7 mouse cellular contexts compared by ENCODE assay signal in genomic region chr4:132354571-132354970, GRCm38 (mm10). TPM values are rescaled to one million over a fixed set of nuclear protein-coding genes. Genes with fewer than 3 reads are reported as not detected.
DNase-seq lines count a peak whose midpoint lies in the region; ATAC-seq lines count a peak whose summit lies in the region.

No protein-coding gene starts in this region.

- no peaks in the 10 kb centered on the region for H3K9me3 ChIP-seq in megakaryocyte, embryonic 14.5 days

- H3K4me3 ChIP-seq in megakaryocyte, embryonic 14.5 days (replicated peaks), result peak overlapping the region; percentile 59

- H3K36me3 ChIP-seq in megakaryocyte, embryonic 14.5 days (replicated peaks; ENCODE audit: low read length), result peaks cover 58% of the 10 kb centered on the region

- peak; percentile 91 for DNase-seq in adrenal gland, postnatal 14 days
- peak; percentile 28 to 47 for DNase-seq in kidney, postnatal 4 days
- DNase-seq in testis, postnatal 14 days (ENCODE audit: low spot score), result peak; percentile 55
- DNase-seq in spleen, adult 18-20 months, result no peak
- no peak for DNase-seq in thymus, adult 18-20 months

- ATAC-seq in megakaryocyte, adult 5-6 weeks (ENCODE audit: poor library complexity, severe bottlenecking), result no peak

- H3K27me3 ChIP-seq in megakaryocyte, embryonic 14.5 days (replicated peaks), result no peaks in the 10 kb centered on the region

- peaks cover 38% of the 10 kb centered on the region for H3K4me1 ChIP-seq in megakaryocyte, embryonic 14.5 days

RNA-seq across cellular contexts. Expression of gene Rcc1, which starts 1.2 kb away (rescaled TPM):
- polyA plus RNA-seq in megakaryocyte, embryonic 14.5 days (2012; ENCODE audit: insufficient read depth, low replicate concordance), result 1.2 and 16.4 TPM in 2 replicates
- 14.0 TPM in 2 replicates for total RNA-seq in megakaryocyte, adult 5-6 weeks (2015)
- 20.4 and 21.0 TPM in 2 replicates for total RNA-seq in megakaryocyte, adult 5-6 weeks (2017)
- total RNA-seq in adrenal gland, postnatal 14 days (2021), result 20.6 and 24.9 TPM in 2 replicates

RNA-seq across cellular contexts. Expression of gene Trnau1ap, which starts 25.2 kb away (rescaled TPM):
- polyA plus RNA-seq in megakaryocyte, embryonic 14.5 days (2012; ENCODE audit: insufficient read depth, low replicate concordance), result 20.9 and 58.9 TPM in 2 replicates
- 25.3 and 32.6 TPM in 2 replicates for total RNA-seq in megakaryocyte, adult 5-6 weeks (2015)
- total RNA-seq in megakaryocyte, adult 5-6 weeks (2017), result 22.6 and 25.7 TPM in 2 replicates
- 33.2 and 35.3 TPM in 2 replicates for total RNA-seq in adrenal gland, postnatal 14 days (2021)

RNA-seq across cellular contexts. Expression of gene Rab42, which starts 51.4 kb away (rescaled TPM):
- polyA plus RNA-seq in megakaryocyte, embryonic 14.5 days (2012; ENCODE audit: insufficient read depth, low replicate concordance), result not detected in 2 replicates
- not detected in 2 replicates for total RNA-seq in megakaryocyte, adult 5-6 weeks (2015)
- total RNA-seq in megakaryocyte, adult 5-6 weeks (2017), result not detected in 2 replicates
- total RNA-seq in adrenal gland, postnatal 14 days (2021), result 0.93 and 3.5 TPM in 2 replicates

Comparison
In these comparisons a context has a peak if more than half of its experiments do, and no peak if none do; other contexts are left out.
1. DNase-seq: peak in adrenal gland, postnatal 14 days (single experiment), kidney, postnatal 4 days (2 of 2) and testis, postnatal 14 days (single experiment); none in spleen, adult 18-20 months (0 of 2) and thymus, adult 18-20 months (0 of 2).